Mouse (Mus musculus): ENCODE measurements around the gene Art2b.
"Not testable (repeated sequence)": the region's sequence is repeated elsewhere in the genome, so short reads cannot be mapped to it uniquely, and the experiment has no call there.

The Art2b gene

GRCm38 (mm10) chr7:101585408-101585807 lies at the start of gene Art2b:
Gene Art2b (minus strand): TSS chr7:101585600.
- no peak for DNase-seq

DNA sequence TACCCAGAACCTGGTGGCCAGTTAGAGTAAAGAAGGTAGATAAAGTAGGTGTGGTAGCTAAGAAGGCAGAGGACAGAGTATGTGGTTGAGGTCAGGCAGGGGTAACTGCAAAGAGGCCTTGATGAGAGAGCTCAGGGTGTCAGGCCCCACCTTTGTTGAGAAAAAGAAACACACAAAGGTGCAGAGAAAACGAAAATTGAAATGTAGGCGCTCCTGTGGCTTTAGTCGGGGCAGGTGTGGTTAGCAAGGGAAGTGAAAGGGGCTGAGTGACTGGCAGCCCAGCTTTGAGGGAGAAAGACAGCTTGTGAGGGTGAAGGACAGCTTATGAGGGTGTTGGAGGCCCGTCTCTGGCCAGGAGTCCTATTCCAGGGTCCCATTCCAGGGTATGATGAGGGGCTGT lies 49.1 kb upstream of the Art2b start:
- no peak for DNase-seq

- no peak for DNase-seq
Observed at GRCm38 (mm10) chr7:101633629-101634177, 48.3 kb upstream of the Art2b start.

GRCm38 (mm10) chr7:101628481-101628880 lies 43.1 kb upstream of the Art2b start:
- no peak for DNase-seq

DNA sequence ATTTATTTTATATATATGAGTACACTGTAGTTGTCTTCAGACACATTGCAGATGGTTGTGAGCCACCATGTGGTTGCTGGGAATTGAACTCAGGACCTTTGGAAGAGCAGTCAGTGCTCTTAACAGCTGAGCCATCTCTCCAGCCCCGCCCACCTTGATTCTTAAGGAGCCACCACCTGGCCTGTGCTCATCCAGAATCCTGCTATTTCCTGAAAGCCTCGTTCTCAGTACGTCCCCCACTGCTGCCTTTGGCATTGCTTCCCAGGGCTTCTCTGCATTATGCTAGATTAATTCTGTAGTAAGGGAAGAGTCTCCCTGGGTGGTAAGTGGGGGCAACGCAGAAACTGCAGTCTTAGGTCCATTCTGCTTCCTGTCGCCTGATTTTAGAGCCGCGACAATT lies 41.8 kb upstream of the Art2b start:
- not testable (repeated sequence) for DNase-seq

GRCm38 (mm10) chr7:101624283-101624682 lies 38.9 kb upstream of the Art2b start:
- DNase-seq = no peak

DNA sequence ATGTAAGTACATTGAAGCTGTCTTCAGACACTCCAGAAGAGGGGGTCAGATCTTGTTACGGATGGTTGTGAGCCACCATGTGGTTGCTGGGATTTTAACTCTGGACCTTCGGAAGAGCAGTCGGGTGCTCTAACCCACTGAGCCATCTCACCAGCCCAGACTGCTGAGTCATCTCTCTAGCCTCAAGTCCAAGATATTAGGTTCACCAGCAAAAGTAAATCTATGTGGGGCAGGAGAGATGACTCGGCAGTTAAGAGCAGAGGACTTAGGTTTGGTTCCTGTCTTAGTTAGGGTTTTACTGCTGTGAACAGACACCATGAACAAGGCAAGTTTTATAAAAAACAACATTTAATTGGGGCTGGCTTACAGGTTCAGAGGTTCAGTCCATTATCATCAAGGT lies 36.5 kb upstream of the Art2b start:
- DNase-seq = not testable (repeated sequence)

GRCm38 (mm10) chr7:101620373-101620772 lies 35.0 kb upstream of the Art2b start:
- peak; percentile 73 for DNase-seq

DNA sequence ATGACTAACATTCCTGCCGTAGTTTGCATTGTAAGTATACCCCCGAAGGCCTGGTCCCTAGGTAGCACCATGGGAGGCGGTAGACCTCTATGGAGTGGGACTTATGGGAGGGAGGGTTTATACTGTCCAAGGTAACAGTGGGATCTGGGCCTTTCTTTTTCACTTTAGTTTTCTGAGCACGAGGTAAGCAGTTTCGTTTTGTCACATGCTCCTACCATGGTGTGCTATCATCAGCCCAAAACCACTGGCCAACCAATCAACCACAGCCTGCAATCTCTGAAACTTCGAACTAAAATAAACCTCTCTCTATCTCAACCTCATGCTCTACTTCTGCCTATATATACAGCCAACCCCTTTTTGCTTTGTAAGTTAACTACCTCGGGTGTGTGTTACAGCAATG lies 32.9 kb upstream of the Art2b start:
- no peak for DNase-seq

DNA sequence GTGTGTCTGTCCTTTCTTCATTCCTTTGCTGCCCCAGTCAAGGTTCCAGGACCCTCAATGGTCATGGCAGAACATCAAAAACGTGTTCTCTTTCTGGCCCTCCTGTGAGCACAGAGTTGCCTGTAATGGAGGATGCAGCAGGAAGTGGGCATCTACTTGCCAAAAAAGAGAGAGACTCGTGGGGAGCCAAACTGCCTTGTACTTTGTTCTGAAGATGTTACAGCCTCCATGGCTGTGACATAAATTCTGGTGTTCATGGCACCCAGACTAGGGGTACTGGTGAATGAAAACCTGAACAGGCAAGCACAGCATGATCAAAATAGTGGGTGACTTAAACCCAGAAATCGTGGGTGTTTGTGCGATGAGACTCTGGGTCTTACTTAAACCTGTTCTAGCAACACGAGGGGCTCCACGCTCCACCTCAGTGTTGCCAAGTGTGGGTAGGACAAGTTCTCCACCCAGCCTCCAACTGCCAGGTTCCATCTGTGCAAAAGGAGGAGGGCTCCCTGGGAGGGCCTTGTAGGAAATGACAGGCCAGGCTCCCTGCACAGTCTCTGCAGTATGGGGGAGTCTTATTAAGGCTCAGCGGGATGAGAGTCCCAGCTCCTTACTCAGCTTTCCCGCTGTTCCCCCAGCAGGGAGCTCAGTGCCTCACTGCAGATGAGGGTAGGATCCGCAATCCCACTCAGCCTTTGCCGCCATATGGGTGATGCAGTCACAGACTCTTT lies 32.2 kb upstream of the Art2b start:
- DNase-seq = peak; percentile 88

DNA sequence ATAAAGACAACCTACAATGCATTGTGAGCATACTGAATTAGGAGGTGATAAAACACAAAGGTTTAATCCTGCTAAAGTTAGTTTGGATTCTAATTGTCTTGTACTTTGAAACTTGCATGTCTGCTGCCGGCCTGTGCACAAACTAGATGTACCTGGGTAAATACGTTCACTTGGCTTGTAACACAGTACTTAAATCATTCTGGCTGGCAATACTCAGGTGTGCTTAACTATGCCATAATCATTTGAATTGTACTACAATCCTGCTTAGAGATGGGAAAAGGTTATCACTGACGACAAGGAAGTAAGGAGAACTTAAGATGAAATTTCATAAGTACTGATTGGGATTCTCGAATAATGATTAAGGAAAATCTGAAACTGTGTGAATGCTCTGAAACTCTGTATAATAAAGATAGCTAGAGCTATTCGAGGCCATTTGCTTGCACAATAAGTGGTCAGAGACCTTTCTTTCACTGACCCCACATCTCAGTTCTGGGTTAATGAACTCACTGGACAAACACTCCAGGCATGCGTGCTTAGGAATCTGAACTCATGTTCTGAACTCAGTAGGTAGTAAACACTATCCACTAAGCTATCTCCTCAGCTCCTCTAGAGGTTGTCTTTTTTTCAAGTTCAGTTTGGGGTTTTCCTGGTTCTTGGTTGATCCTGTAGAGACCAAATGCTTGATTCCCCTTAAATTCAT lies 30.9 kb upstream of the Art2b start:
- DNase-seq = no peak

GRCm38 (mm10) chr7:101615406-101615805 lies 30.0 kb upstream of the Art2b start:
- no peak for DNase-seq

- not testable (repeated sequence) for DNase-seq
Observed at GRCm38 (mm10) chr7:101612786-101613527, 27.6 kb upstream of the Art2b start.

DNA sequence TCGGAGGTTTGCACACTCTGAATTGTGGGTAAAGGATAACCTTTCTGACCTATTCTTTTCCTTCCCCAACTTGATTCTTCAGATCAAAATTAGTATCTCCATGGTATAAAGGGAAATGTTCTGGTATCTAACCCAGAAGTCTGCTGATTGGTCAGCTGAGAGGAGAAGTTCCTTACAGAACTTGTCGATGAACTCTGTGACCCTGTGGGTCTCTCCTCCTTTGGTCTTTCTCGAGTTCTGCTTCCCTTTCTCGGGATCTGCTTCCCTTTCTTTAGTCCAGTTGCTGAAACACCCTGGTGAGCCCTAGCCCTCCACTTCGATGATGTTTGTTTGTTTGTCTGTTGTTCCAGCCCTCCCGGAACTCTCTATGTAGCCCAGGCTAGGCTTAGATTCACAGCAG lies 22.4 kb upstream of the Art2b start:
- no peak for DNase-seq

DNA sequence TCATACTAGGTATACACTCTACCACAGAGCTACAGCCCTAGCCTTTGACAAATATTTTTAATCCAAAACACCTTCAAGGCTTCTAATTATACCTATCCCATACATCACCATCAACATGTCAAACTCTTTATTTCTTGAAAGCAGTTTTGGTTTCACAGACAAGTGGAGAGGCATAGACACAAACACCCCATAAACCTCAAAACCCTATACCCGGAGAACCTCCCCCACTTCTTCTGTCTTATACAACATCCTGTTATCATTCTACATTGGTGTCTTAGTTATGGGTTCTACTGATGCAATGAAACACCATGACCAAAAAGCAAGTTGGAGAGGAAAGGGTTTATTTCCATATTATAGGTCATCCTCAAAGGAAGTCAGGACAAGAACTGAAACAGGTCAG lies 15.0 kb upstream of the Art2b start:
- no peak for DNase-seq

- no peak for DNase-seq
Observed at GRCm38 (mm10) chr7:101598482-101598881, 13.1 kb upstream of the Art2b start.

GRCm38 (mm10) chr7:101594969-101595368 lies 9.6 kb upstream of the Art2b start:
- no peak for DNase-seq

DNA sequence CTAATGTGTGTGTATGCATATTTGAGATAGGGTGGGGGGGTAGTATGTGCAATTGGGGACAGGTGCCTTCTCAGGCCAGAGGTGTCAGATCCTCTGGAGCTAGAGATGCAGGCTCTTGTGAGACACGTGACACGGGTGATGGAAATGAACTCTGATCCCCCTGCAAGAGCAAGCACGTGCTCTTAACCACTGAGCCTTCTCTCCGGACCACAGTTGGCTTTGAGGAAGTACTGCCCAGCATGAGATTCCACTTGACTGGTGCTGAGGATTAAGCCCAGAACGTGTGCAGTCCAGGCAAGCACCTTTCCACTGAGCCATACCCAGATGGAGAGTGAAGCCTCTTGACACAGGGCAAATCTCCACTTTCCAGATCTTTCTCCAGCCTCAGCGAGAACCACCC lies 1.1 kb downstream of the Art2b start:
- DNase-seq = not testable (repeated sequence)

DNA sequence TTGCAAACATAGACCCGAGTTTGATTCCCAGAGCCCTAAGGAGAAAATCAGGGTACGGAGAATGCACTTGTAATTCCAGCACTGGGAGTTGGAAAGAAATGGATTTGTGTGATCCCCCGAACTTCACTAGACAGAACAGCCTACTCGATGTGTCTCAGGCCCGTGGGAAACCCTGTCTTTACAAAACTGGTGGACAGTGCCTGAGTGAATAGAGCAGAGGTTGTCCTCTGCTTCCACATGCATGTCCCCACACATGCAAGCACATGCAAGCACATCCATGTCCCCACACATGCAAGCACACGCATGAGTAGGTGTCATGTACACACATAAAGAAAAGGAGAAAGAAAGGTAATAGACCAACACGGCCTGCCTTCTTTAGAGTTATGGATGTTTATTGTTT lies 3.4 kb downstream of the Art2b start:
- DNase-seq = no peak

DNA sequence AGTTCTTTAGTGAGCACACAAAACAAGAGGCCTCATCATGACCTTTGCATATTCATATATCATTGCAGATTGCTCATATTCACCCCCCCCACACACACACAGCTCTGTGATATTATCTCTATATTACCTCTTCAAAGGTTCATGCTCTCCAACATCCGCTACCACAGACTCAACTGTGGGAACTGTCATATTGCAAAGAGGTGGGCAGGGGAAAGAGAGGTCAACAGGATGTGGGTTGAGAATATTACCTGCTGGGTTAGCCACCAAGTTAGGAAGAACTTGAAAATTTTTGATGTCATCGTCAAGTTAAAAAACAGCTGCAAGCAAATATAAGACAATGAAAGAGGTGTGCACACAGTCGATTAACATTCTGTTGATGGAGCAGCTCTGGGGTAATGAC lies 4.5 kb downstream of the Art2b start:
- DNase-seq = not testable (repeated sequence)

DNA sequence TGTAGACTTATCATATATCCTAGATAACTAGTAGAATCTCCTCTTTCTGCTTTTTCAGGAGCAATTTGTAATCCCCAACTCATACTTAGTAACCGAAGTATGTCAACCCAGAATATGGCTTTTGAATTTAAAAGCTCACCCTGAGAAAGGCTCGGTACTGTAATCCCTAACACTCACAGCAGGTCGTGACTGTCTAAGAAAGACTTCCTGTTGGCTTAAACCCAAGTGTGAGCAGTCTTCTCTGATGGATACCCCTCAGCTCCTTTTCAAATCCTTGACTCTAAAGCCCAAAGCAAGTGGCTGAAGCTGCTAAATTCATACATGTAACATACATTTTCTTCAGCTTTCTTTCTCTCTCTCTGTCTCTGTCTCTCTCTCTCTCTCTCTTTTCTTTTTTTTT lies 11.0 kb downstream of the Art2b start:
- DNase-seq = no peak

DNA sequence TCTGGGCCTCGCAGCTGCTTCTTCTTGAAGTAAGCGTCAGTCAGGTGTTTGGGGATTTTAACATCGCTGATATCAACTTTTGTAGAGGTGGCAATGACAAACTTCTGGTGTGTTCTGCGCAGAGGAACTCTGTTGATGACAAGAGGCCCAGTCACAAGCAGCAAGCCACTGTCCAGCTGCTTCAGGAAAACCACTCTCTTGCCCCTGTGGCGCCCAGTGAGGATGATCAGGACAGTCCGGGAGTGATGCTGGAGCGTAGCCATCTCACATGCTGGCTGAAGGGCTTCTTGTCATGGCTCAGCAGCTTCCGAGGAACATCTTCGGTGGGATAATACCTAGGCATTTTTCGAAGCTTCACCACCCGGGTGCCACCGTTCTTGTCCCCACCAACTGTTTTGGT lies 11.8 kb downstream of the Art2b start:
- not testable (repeated sequence) for DNase-seq

DNA sequence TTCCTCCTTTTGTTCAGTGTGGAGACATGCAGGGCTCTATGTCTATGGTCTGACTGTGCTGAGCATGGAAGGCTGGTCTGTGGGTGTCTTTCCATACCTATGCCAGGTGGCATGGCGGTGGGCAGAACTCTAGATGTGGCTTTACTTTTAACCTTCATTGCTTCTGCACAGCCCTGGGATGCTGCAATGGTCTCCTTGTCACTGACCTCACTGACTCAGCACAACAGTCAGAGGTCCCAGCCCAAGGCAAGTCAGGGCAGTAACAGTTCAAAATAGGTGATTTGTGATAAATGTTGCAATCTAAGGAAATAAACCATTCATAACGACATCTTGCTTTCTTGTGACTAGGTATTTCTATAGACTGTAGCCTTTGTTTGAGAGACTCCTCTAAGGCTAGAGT lies 21.3 kb downstream of the Art2b start:
- DNase-seq = no peak

- DNase-seq = not testable (repeated sequence)
Observed at GRCm38 (mm10) chr7:101559393-101559792, 26.0 kb downstream of the Art2b start.

Measured in right cerebral cortex, adult 18-20 months (tissue).